Mouse (Mus musculus) spleen, adult 18-20 months (tissue): Measurements from ENCODE around the gene Psma7.

Experiments
- DNase-seq, 2 experiments: peaks; one replicate each; pipeline ENCODE4 v3.0.0; 2022; ENCODE audit warnings: mixed read lengths in 2 of 2

Gene Psma7

GRCm38 (mm10) chr2:179998431-179998830 lies 43.8 kb downstream of the Psma7 start:
- no peak for DNase-seq

- no peak for DNase-seq
Observed at GRCm38 (mm10) chr2:179993071-179993470, 49.2 kb downstream of the Psma7 start.

GRCm38 (mm10) chr2:179989098-179989497 lies 53.1 kb downstream of the Psma7 start:
- DNase-seq: no peak

- DNase-seq: no peak
Observed at GRCm38 (mm10) chr2:179986437-179987022, 55.7 kb downstream of the Psma7 start.
